Mouse (Mus musculus) heart, embryonic 11.5 days (tissue): ENCODE results near the gene Rbbp4. TPM values are rescaled to one million over a fixed set of nuclear protein-coding genes. Genes with fewer than 3 reads are reported as not detected.

Experiments
- ATAC-seq: fragments of 200-750 bp; cut with Nextera tagmentation; replicated peaks from 2 replicates; pipeline ENCODE4 v1.8.0; 2017; ENCODE audit warnings: moderate library complexity; ENCODE audit not compliant: insufficient number of reproducible peaks, low FRiP score, low TSS enrichment
- H3K27ac ChIP-seq: fragments of 300-500 bp; sonication (generic); 2 replicates; pipeline ENCODE4 v1.5.1; 2014; ENCODE audit warnings: mild to moderate bottlenecking, low read depth, low read length
- H3K27me3 ChIP-seq: fragments of 300-500 bp; sonication (generic); 2 replicates; pipeline ENCODE4 v1.6.1; 2014; ENCODE audit warnings: mild to moderate bottlenecking, low read length, mixed read lengths; ENCODE audit not compliant: control insufficient read depth, insufficient read depth
- H3K36me3 ChIP-seq: fragments of 300-500 bp; sonication (generic); 2 replicates; pipeline ENCODE4 v1.6.1; 2014; ENCODE audit warnings: mild to moderate bottlenecking, low read length, moderate library complexity, mixed read lengths; ENCODE audit not compliant: control insufficient read depth, insufficient read depth
- H3K4me1 ChIP-seq: fragments of 300-500 bp; sonication (generic); 2 replicates; pipeline ENCODE4 v1.6.1; 2014; ENCODE audit warnings: low read length; ENCODE audit not compliant: control insufficient read depth, insufficient read depth
- H3K4me2 ChIP-seq: fragments of 300-500 bp; sonication (generic); 2 replicates; pipeline ENCODE4 v1.6.1; 2014; ENCODE audit warnings: mild to moderate bottlenecking, moderate library complexity
- H3K4me3 ChIP-seq: fragments of 300-500 bp; sonication (generic); 2 replicates; pipeline ENCODE4 v1.5.1; 2014; ENCODE audit warnings: low read depth, low read length
- H3K9ac ChIP-seq: fragments of 300-500 bp; sonication (generic); 2 replicates; pipeline ENCODE4 v1.6.1; 2014; ENCODE audit warnings: mild to moderate bottlenecking, low read depth, low read length, moderate library complexity
- H3K9me3 ChIP-seq: fragments of 300-500 bp; sonication (generic); replicated peaks from 2 replicates; pipeline ENCODE4 v1.6.1; 2016; ENCODE audit warnings: low read length; ENCODE audit not compliant: control insufficient read depth
- WGBS: fragments of 180-500 bp; shearing (Covaris S2); extraction: QIAGEN DNeasy Blood & Tissue Kit; methylation state at CpG from one replicate; pipeline ENCODE4 v1.1.7; 2014; ENCODE audit not compliant: insufficient replicate concordance; 5-methylcytosine and 5-hydroxymethylcytosine counted together
- polyA plus RNA-seq: library from polyadenylated mRNA; unstranded; fragments of >200 nt; fragmentation: Nextera tagmentation; extraction: Ambion mirVana; gene quantifications from 2 replicates; pipeline ENCODE4 v1.2.1, GENCODE M21; 2014

Rbbp4 gene
- polyA plus RNA-seq, 1 experiment from 2014 or later, result 337 TPM

GRCm38 (mm10) chr4:129296066-129296465 is 39.1 kb downstream of the Rbbp4 start:
- peaks cover 13% of the 10 kb centered on the region for H3K4me1 ChIP-seq
- H3K9me3 ChIP-seq, result no peaks in the 10 kb centered on the region
- 0 out of 2 replicates have a peak overlapping the region, but pooled peaks have one; percentile 12 for H3K27ac ChIP-seq
- ATAC-seq, result no peak
- H3K4me2 ChIP-seq, result no peak overlapping the region; the same call in 1 of the 2 replicates
- H3K27me3 ChIP-seq, result peaks cover 4% of the 10 kb centered on the region; the same call in 1 of the 2 replicates
- WGBS, result 47% methylated on average over 7 of the region's 7 CpGs
- no peak overlapping the region for H3K9ac ChIP-seq
- H3K36me3 ChIP-seq, result no peaks in the 10 kb centered on the region
- no peak overlapping the region for H3K4me3 ChIP-seq

DNA sequence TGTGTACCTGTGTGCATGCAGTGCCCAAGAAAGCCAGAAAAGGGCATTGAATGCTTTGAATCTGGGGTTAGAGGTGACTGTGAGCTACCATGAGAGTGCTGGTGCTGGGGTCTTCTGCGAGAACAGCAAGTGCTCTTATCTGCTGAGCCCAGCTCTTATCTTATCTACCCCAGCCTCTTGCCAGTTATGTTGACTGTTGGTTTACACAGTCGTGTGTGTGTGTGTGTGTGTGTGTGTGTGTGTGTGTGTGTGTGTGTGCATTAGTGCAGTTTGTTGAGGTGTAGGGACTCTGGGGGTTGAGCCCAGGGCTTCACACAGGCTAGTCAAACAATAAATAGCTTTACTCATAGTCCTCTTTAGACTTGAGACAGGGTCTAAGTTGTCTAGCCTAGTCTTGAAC is 40.0 kb downstream of the Rbbp4 start:
- Histone ChIP-seq H3K9me3 (no peaks in the 10 kb centered on the region), H3K27me3 (peaks cover 4% of the 10 kb centered on the region; the same call in 1 of the 2 replicates), H3K4me2 (no peak overlapping the region), H3K9ac (no peak overlapping the region), H3K4me1 (peaks cover 13% of the 10 kb centered on the region), H3K36me3 (no peaks in the 10 kb centered on the region), H3K4me3 (no peak overlapping the region), H3K27ac (no peak overlapping the region)
- 4% methylated on average over 2 of the region's 2 CpGs for WGBS
- no peak for ATAC-seq

DNA sequence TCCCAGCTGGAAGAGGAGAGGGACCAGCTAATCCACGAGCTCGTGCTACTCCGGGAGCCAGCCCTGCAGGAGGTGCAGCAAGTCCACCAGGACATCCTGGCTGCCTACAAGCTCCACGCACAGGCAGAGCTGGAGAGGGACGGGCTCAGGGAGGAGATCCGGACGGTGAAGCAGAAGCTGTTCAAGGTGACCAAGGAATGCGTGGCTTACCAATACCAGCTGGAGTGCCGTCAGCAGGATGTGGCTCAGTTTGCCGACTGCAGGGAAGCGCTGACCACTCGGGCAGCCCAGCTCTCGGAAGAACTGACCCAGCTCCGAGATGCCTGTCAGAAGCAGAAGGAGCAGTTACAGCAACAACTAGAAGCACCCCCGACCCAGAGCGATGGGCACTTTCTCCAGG is 41.5 kb downstream of the Rbbp4 start:
- ATAC-seq, result no peak
- 17% methylated on average over 16 of the region's 16 CpGs for WGBS
- Histone ChIP-seq H3K4me1 (peaks cover 13% of the 10 kb centered on the region), H3K27ac (no peak overlapping the region), H3K4me2 (peak overlapping the region; percentile 51), H3K27me3 (peaks cover 4% of the 10 kb centered on the region), H3K9ac (peak overlapping the region; percentile 13; the same call in 1 of the 2 replicates), H3K4me3 (peak overlapping the region; percentile 11), H3K9me3 (no peaks in the 10 kb centered on the region), H3K36me3 (no peaks in the 10 kb centered on the region)

GRCm38 (mm10) chr4:129292831-129293230 is 42.3 kb downstream of the Rbbp4 start:
- no peak for ATAC-seq
- Histone ChIP-seq H3K4me2 (no peak overlapping the region), H3K9me3 (no peaks in the 10 kb centered on the region), H3K4me3 (no peak overlapping the region), H3K9ac (no peak overlapping the region), H3K27me3 (peaks cover 4% of the 10 kb centered on the region), H3K36me3 (no peaks in the 10 kb centered on the region), H3K27ac (no peak overlapping the region), H3K4me1 (peaks cover 10% of the 10 kb centered on the region)
- 68% methylated on average over 7 of the region's 7 CpGs for WGBS

- 81% methylated on average over 8 of the region's 8 CpGs for WGBS
- Histone ChIP-seq H3K4me2 (no peak overlapping the region), H3K36me3 (no peaks in the 10 kb centered on the region), H3K4me1 (peaks cover 11% of the 10 kb centered on the region), H3K9me3 (no peaks in the 10 kb centered on the region), H3K27me3 (peaks cover 18% of the 10 kb centered on the region), H3K4me3 (no peak overlapping the region), H3K9ac (no peak overlapping the region), H3K27ac (no peak overlapping the region)
- ATAC-seq, result no peak
Measured at GRCm38 (mm10) chr4:129289671-129290070, 45.5 kb downstream of the Rbbp4 start.

DNA sequence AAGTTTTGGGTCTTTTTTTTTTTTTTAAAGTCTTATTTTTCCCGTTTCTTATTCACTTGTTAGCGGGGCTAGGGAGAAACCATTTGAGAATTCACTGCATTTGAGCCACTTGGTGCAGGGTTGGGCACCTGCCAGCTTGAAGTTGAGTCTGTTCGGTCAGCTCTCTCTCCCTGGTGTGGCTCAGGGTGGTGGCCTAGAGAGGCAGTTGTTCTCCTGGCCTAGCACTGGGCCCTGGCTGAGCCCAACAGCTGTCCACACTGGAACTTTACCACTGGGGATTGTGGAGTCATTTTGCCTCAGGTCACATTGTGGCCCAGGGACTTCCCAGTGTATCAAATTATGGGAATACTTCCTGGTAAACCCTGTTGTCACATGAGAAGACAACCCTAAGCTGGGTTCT is 47.1 kb downstream of the Rbbp4 start:
- H3K9me3 ChIP-seq, result no peaks in the 10 kb centered on the region
- H3K27me3 ChIP-seq, result peaks cover 17% of the 10 kb centered on the region
- no peak overlapping the region for H3K4me3 ChIP-seq
- H3K36me3 ChIP-seq, result no peaks in the 10 kb centered on the region
- H3K4me2 ChIP-seq, result peak overlapping the region; percentile 96
- H3K4me1 ChIP-seq, result peaks cover 9% of the 10 kb centered on the region
- no peak for ATAC-seq
- no peak overlapping the region for H3K27ac ChIP-seq
- WGBS, result 36% methylated on average over 3 of the region's 3 CpGs
- H3K9ac ChIP-seq, result no peak overlapping the region

GRCm38 (mm10) chr4:129287472-129287981 is 47.6 kb downstream of the Rbbp4 start, which contains the start of gene Sync:
Gene Sync, plus strand, starts transcription at chr4:129287617.
- H3K4me3 ChIP-seq, result peak within 1 kb of the TSS; percentile 52
- no peak within 1 kb of the TSS for H3K27ac ChIP-seq
- under 1% methylated on average over 46 of the region's 53 CpGs for WGBS
- H3K27me3 ChIP-seq, result peaks cover 14% of the 10 kb centered on the region
- peak within 1 kb of the TSS; percentile 96 for H3K4me2 ChIP-seq
- H3K36me3 ChIP-seq, result no peaks in the 10 kb centered on the region
- ATAC-seq, result peak; percentile 24; the same call in 1 of the 2 replicates
- H3K4me1 ChIP-seq, result peaks cover 9% of the 10 kb centered on the region
- peak within 1 kb of the TSS; percentile 61 for H3K9ac ChIP-seq
- H3K9me3 ChIP-seq, result no peaks in the 10 kb centered on the region

GRCm38 (mm10) chr4:129286683-129287471 is 48.3 kb downstream of the Rbbp4 start:
- no peak; the same call in 1 of the 2 replicates for ATAC-seq
- peak overlapping the region; percentile 52 for H3K4me3 ChIP-seq
- 5% methylated on average over 28 of the region's 28 CpGs for WGBS
- H3K4me2 ChIP-seq, result peak overlapping the region; percentile 96
- peaks cover 9% of the 10 kb centered on the region for H3K4me1 ChIP-seq
- H3K9me3 ChIP-seq, result no peaks in the 10 kb centered on the region
- peaks cover 14% of the 10 kb centered on the region for H3K27me3 ChIP-seq
- no peaks in the 10 kb centered on the region for H3K36me3 ChIP-seq
- H3K27ac ChIP-seq, result no peak overlapping the region
- H3K9ac ChIP-seq, result peak overlapping the region; percentile 61
